Mouse (Mus musculus): ENCODE results near the gene Pigk.

Gene Pigk

DNA sequence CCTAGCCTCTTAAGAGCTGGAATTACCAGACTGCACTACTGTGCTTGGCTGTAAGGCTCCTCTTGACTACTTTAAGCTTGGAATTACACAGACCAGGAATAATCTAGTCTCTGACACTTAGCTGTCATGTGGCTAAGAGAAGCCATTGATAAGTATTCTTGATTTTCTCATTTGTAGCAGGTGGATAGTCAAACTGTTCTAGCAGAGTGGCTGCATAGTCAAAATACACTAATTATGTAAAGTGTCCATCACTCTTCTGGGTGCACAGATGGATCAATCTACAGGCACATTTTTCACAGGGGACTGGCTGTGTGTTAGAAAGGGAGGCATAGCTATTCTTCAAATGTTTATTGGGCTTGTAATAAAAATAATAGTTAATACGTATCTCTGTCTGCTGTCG is 276.9 kb downstream of the Pigk start:
- no peak for DNase-seq (ENCODE audit: low spot score)

DNA sequence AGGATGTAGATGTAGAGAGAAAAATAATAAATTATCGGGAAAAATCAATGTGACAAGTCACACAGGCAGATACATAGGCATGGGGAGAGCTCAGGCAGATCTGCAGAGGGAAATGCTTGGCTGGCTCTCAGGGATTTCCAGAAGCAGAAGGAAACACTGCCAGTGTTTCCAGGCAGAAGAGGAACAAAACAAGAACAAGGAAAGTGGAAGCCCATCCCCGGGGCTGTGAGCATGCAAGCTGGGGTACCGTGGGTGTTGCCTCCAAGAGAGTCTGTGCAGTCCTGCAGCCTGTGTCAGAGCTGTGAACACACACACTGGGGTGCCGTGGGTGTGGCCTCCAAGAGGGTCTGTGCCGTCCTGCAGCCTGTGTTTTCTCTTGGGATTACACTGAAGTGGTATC is 279.7 kb downstream of the Pigk start:
- DNase-seq (ENCODE audit: low spot score), result no peak

DNA sequence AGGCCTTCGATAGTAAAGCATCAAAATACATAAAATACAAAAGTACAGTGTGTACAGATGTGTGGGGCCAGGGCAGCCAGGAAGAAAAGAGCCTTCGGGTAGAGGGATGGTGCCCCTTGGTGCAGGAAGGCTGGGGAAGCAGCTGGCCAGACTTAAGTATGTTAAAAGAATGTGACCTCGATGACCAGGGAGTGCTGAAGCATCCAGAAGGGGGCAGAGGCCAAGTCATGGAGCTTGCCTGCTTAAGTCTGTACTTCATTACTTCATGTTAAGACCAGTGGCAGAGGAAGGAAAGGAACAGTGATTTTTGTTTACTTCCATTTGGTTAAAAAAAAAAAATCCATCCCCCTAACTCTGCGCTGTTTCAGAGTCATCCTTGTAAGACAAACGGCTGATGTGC is 284.2 kb downstream of the Pigk start:
- no peak for DNase-seq (ENCODE audit: low spot score)

DNA sequence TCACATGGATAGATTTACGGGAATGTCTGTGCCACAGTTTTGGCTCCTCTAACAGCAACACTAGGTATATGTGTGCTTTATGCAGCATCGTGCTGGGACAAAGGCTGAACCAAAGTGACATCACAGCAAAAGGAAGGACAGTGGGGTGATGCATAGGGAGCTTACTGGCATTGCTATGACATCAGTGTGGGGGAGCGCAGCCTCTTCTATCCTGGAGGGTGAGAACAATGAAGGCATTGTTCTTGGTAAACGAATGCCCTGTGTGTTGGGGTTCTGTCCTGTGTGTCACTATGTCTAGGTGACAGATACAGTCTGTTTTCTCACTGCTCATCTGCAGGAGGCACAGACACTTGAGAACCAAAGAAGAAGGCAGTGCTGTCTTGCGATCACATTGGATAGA is 285.0 kb downstream of the Pigk start:
- no peak for DNase-seq (ENCODE audit: low spot score)

DNA sequence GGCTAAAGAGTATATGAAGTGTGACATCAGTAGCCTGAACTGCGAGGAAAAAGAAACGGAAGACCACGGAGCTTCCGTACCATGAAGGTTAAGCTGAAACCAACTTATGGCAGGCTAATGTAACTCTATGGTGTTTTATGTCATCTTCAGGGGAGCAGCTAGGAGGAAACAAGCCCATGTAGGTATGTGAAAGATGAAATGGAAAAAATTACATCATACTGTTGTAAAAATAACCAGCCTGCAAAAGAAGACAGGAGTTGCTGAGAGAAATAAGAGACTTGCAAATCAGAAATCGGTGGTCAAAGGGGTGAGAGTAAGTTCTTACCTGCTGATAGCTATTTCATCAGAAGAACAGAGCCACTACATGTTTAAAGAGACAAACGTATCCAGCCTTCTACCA is 293.0 kb downstream of the Pigk start:
- no peak for DNase-seq (ENCODE audit: low spot score)

DNA sequence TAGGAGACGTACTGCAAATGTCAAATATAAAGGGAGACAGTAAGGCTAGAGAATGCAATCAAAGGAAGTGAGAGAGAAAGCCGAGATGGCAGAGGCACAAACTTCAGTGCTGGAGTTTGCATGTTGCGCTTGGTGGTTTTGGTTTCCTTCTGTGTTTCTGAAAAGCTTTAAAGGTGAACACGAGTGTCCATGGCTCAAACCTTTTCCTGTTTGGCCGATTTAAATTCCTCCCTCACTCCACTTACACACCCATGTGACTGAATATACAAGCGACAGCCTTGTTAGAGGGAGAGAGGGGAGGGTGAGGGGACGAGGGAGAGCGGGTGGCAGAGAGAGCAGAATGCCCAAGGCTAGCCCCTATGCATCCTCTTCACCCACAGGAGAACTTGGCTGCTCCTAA is 302.5 kb downstream of the Pigk start:
- DNase-seq (ENCODE audit: low spot score), result no peak

DNA sequence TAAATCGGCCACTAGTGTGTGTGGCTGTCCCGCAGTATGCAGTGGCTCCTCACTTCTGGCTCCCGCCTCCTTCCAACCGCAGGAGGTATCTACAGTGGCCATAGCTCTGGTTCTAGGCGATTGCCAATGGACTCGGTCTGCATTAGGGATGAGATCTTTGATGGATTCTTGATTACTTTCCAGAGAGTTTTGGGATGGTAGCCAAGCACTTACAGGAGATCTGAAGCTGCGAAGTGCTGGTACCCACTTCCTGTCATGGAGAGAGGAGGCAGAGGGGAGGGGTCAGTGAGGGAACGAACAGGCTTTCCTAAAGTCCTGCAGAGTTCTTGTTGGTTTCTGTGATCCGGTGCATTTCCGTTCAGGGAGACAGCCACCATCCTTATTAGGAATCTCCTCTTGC is 304.2 kb downstream of the Pigk start:
- no peak for DNase-seq (ENCODE audit: low spot score)

DNA sequence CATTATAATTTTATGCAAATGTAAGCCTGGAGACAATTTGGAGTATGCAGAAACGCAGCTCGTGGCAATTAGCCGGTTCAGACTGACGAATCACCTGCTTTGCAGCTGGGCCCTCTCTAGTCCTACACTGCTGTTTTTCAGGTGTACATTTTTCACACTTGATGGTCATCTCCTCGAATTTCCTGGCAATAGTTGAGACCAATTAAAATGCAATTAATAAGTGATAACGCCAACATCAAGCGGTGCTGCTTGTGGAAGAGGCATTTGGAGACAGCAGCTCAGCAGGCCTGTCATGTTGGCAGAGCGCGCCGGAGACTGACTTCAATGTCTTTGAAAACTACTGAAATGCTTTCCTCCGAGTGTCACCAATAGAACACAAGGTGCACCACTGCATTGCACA is 310.1 kb downstream of the Pigk start:
- DNase-seq (ENCODE audit: low spot score), result no peak

All from ovary, postnatal 14 days (tissue).